Mouse (Mus musculus): ENCODE measurements around the gene Tmem223.
A peak's percentile ranks its signal among the peaks of the same experiment; 100 is the strongest.

DNA sequence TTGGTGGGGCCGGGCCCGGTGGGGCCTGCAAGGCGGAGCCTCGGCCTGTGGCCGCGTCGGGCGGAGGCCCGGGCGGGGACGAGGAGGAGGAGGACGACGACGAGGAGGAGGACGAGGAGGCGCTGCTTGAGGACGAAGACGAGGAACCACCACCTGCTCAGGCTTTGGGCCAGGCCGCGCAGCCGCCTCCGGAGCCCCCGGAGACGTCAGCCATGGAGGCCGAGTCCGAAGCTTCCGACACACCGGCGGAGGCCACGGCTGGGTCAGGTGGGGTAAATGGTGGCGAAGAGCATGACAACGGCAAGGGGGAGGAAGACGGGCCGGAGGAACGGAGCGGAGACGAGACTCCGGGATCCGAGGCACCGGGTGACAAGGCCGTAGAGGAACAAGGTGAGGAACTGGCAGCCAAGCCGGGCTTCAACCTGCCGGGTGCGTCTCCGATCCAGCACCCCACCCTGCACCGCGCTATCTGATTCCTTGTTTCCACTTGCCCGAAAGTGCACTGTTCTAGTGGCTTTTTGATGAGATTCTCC, 49.7 kb downstream of the Tmem223 start:
- TF ChIP-seq E2F4 (IDR thresholded peaks at IDR 0.05; ENCODE audit: insufficient read depth) = no peak
- no peak for TF ChIP-seq POLR2A (IDR thresholded peaks at IDR 0.05; ENCODE audit: insufficient read length, low read depth)
- peak; percentile 13 for TF ChIP-seq POLR2AphosphoS2 (IDR thresholded peaks at IDR 0.05; ENCODE audit: insufficient read length, low read depth)
- no peak for TF ChIP-seq REST (IDR thresholded peaks at IDR 0.05; ENCODE audit: insufficient read depth, insufficient read length)
- TF ChIP-seq CEBPB (IDR thresholded peaks at IDR 0.05; ENCODE audit: insufficient read depth, poor library complexity, severe bottlenecking) = no peak
- TF ChIP-seq SRF (IDR thresholded peaks at IDR 0.05; ENCODE audit: control insufficient read depth, insufficient read length, low read depth) = no peak
- TF ChIP-seq USF1 (IDR thresholded peaks at IDR 0.05; ENCODE audit: low read depth) = no peak
- TF ChIP-seq MAX (IDR thresholded peaks at IDR 0.05; ENCODE audit: low read depth) = no peak
